ENCODE assay signal across 30 mouse cellular contexts in the genomic region with DNA sequence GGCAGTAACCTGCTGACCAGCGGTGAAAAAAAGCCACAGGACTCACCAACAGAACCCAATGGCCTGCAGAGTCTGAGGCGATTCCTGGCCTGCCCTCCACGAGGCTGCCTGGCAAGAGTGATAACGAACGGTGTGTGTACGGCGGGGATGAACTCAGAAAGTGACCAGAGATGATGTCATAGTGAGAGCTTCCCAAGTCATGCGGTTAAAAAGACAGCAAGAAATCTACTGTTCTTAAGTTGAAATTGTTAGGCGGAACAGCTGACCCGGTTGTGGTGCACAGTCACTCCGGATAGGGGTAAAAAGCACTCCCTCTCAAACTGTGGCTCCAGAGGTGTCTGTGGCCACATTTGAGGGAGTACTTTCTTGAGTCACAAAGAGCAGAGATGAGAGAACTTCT. TPM values are rescaled to one million over a fixed set of nuclear protein-coding genes. Genes with fewer than 3 reads are reported as not detected.
DNase-seq lines count a peak whose midpoint lies in the region; ATAC-seq and TF ChIP-seq lines count a peak whose summit lies in the region.
"Had no signal": no experiment of that assay in that cellular context is flagged by ENCODE, and none has a peak within 500 bp of the region (broad histone marks: within the 10 kb centered on the region; RNA-seq: fewer than 3 reads in every experiment).

No protein-coding gene starts in this region.

- WGBS in midbrain, embryonic 10.5 days, result 91% methylated on average over 11 of the region's 11 CpGs
- 89% methylated on average over 11 of the region's 11 CpGs for WGBS in midbrain, postnatal 0 days

- ATAC-seq in midbrain, postnatal 0 days (ENCODE audit: low FRiP score), result no peak
- ATAC-seq: CD4-positive, CD25-positive, alpha-beta regulatory T cell, adult 4 months; forebrain, embryonic 14.5 days; forebrain, postnatal 0 days; intestine, embryonic 16.5 days had no signal

- no peak overlapping the region for H3K27ac ChIP-seq in midbrain, embryonic 10.5 days (replicated peaks)
- H3K27ac ChIP-seq in midbrain, postnatal 0 days (ENCODE audit: low read depth, low read length), result no peak overlapping the region
- H3K27ac ChIP-seq in ES-E14 (ENCODE audit: insufficient read depth, low read depth, low read length, poor library complexity, severe bottlenecking), result no peak overlapping the region
- H3K27ac ChIP-seq: embryonic facial prominence, embryonic 12.5 days; embryonic facial prominence, embryonic 15.5 days; gastrocnemius, adult 2 months; heart, embryonic 15.5 days; hindbrain, embryonic 14.5 days had no signal

- H3K4me2 ChIP-seq in midbrain, postnatal 0 days (ENCODE audit: low read depth, low read length, poor library complexity, severe bottlenecking), result no peak overlapping the region
- H3K4me2 ChIP-seq: embryonic facial prominence, embryonic 12.5 days; embryonic facial prominence, embryonic 15.5 days; heart, embryonic 12.5 days; heart, embryonic 15.5 days; hindbrain, embryonic 14.5 days had no signal

- 0 out of 2 replicates have a peak, but pooled peaks cover 7% of the 10 kb centered on the region for H3K9me3 ChIP-seq in midbrain, embryonic 10.5 days (replicated peaks)
- H3K9me3 ChIP-seq in midbrain, postnatal 0 days (ENCODE audit: low read length), result no peaks in the 10 kb centered on the region
- no peaks in the 10 kb centered on the region for H3K9me3 ChIP-seq in ES-E14 (ENCODE audit: control insufficient read depth, insufficient read depth, low read depth, low read length)
- H3K9me3 ChIP-seq: embryonic facial prominence, embryonic 12.5 days; embryonic facial prominence, embryonic 15.5 days; heart, embryonic 15.5 days had no signal

- TF ChIP-seq CTCF in midbrain, postnatal 0 days (IDR thresholded peaks at IDR 0.05), result no peak

- H3K27me3 ChIP-seq in midbrain, embryonic 10.5 days (ENCODE audit: low read depth, poor library complexity, severe bottlenecking), result no peaks in the 10 kb centered on the region
- no peaks in the 10 kb centered on the region for H3K27me3 ChIP-seq in midbrain, postnatal 0 days (ENCODE audit: insufficient read depth, low read length)
- H3K27me3 ChIP-seq: embryonic facial prominence, embryonic 12.5 days; embryonic facial prominence, embryonic 15.5 days; heart, embryonic 12.5 days; heart, embryonic 15.5 days had no signal

- H3K9ac ChIP-seq in midbrain, postnatal 0 days (replicated peaks; ENCODE audit: low read length, poor library complexity, severe bottlenecking), result no peak overlapping the region
- H3K9ac ChIP-seq in ES-E14 (ENCODE audit: insufficient read depth, low read depth, low read length, poor library complexity, severe bottlenecking), result no peak overlapping the region
- H3K9ac ChIP-seq: embryonic facial prominence, embryonic 12.5 days; embryonic facial prominence, embryonic 15.5 days; forebrain, postnatal 0 days; heart, embryonic 12.5 days; heart, embryonic 15.5 days; hindbrain, embryonic 14.5 days had no signal

- no peaks in the 10 kb centered on the region for H3K36me3 ChIP-seq in midbrain, embryonic 10.5 days
- no peaks in the 10 kb centered on the region for H3K36me3 ChIP-seq in midbrain, postnatal 0 days (ENCODE audit: insufficient read depth, low read length)
- no peaks in the 10 kb centered on the region for H3K36me3 ChIP-seq in ES-E14 (ENCODE audit: control insufficient read depth, insufficient read depth, low read length, poor library complexity, severe bottlenecking)
- H3K36me3 ChIP-seq: embryonic facial prominence, embryonic 12.5 days; embryonic facial prominence, embryonic 15.5 days; heart, embryonic 12.5 days; heart, embryonic 15.5 days had no signal

- peak; percentile 6 for DNase-seq in midbrain, embryonic 10.5 days (ENCODE audit: low spot score)
- DNase-seq in midbrain, postnatal 0 days (ENCODE audit: low spot score), result no peak
- DNase-seq in ES-E14 (ENCODE audit: low read depth, low spot score), result no peak
- DNase-seq in ZHBTc4 (ENCODE audit: low read depth, low spot score), result peak; percentile 40
- no peak for DNase-seq in ovary, postnatal 14 days (ENCODE audit: low spot score)
- no peak for DNase-seq in ovary, postnatal 36 days (ENCODE audit: low spot score)
- DNase-seq: adrenal gland, adult 2 months; adrenal gland, postnatal 14 days; cerebellum, adult 11 months; cerebellum, adult 2 months; cerebellum, adult 9-11 months; cerebellum, postnatal 25 days; forebrain, postnatal 0 days; gastrocnemius, adult 2 months; gastrocnemius, postnatal 14 days; heart, adult 18-20 months; heart, postnatal 10 days; heart, postnatal 4 days had no signal

- no peak overlapping the region for H3K4me3 ChIP-seq in midbrain, embryonic 10.5 days
- H3K4me3 ChIP-seq in midbrain, postnatal 0 days (ENCODE audit: low read depth, low read length), result no peak overlapping the region
- no peak overlapping the region for H3K4me3 ChIP-seq in ES-E14 (ENCODE audit: insufficient read depth in 1 of 2, low read depth in 1 of 2, low read length in 2 of 2, poor library complexity in 1 of 2, severe bottlenecking in 1 of 2)
- H3K4me3 ChIP-seq: embryonic facial prominence, embryonic 12.5 days; embryonic facial prominence, embryonic 15.5 days; gastrocnemius, adult 2 months; heart, embryonic 12.5 days; heart, embryonic 15.5 days had no signal

- H3K4me1 ChIP-seq in midbrain, embryonic 10.5 days, result peaks cover 5% of the 10 kb centered on the region; the same call in 1 of the 2 replicates
- H3K4me1 ChIP-seq in midbrain, postnatal 0 days (ENCODE audit: insufficient read depth, low read length), result no peaks in the 10 kb centered on the region
- no peaks in the 10 kb centered on the region for H3K4me1 ChIP-seq in ES-E14 (ENCODE audit: control insufficient read depth in 2 of 2, insufficient read depth in 2 of 2, low read length in 2 of 2, poor library complexity in 1 of 2)
- H3K4me1 ChIP-seq: embryonic facial prominence, embryonic 12.5 days; heart, embryonic 12.5 days; heart, embryonic 15.5 days had no signal

- in situ Hi-C loops in ES-E14 (cut with MboI; ENCODE audit: low sequenced_read_pairs in 2 of 2, unreplicated experiment in 2 of 2), result no loop called here

TF ChIP-seq in ES-E14, 5 proteins besides CTCF, POLR2A, EP300 and RAD21:
- TF ChIP-seq CHD2 (IDR thresholded peaks at IDR 0.05; ENCODE audit: low read depth, low read length), result no peak
- no peak for TF ChIP-seq HCFC1 (IDR thresholded peaks at IDR 0.05; ENCODE audit: borderline replicate concordance, insufficient read depth, low read length)
- peak; percentile 42; the same call in 1 of the 2 replicates for TF ChIP-seq ZNF384 (IDR thresholded peaks at IDR 0.05; ENCODE audit: low read depth, low read length)
- no peak for TF ChIP-seq MAFK (IDR thresholded peaks at IDR 0.05; ENCODE audit: insufficient read depth, low read depth, low read length)
- no peak for TF ChIP-seq ZC3H11A (IDR thresholded peaks at IDR 0.05; ENCODE audit: borderline replicate concordance, low read depth, low read length)
TF ChIP-seq in ES-E14: peak in this region for 1.

RNA-seq across cellular contexts. Expression of gene Slc9b2, which starts 10.8 kb away (rescaled TPM):
- 1.2 and 2.8 TPM in 2 replicates for polyA plus RNA-seq in midbrain, embryonic 10.5 days (2016; fragmentation: Nextera tagmentation; extraction: Ambion mirVana)
- 1.8 and 2.1 TPM in 2 replicates for total RNA-seq in midbrain, postnatal 0 days (2014; rRNA removed)
- polyA plus RNA-seq in midbrain, postnatal 0 days (2015; fragmentation: Nextera tagmentation; extraction: Ambion mirVana), result 2.6 and 2.8 TPM in 2 replicates
- 5.2 and 8.8 TPM in 2 replicates for total RNA-seq in ES-E14 (2012; rRNA removed)

RNA-seq across cellular contexts. Expression of gene Slc9b1, which starts 29.5 kb away (rescaled TPM):
- 0.14 and 0.19 TPM in 2 replicates for polyA plus RNA-seq in midbrain, embryonic 10.5 days (2016; fragmentation: Nextera tagmentation; extraction: Ambion mirVana)
- not detected in 2 replicates for total RNA-seq in midbrain, postnatal 0 days (2014; rRNA removed)
- polyA plus RNA-seq in midbrain, postnatal 0 days (2015; fragmentation: Nextera tagmentation; extraction: Ambion mirVana), result not detected in 2 replicates
- total RNA-seq in ES-E14 (2012; rRNA removed), result 30.1 and 32.8 TPM in 2 replicates
- total RNA-seq: common myeloid progenitor, adult 5-6 weeks; forebrain, postnatal 0 days; gastrocnemius, adult 2 months; gastrocnemius, postnatal 14 days; MEL had no signal
- polyA plus RNA-seq: C2C12; cerebellum, adult 2 months; embryonic facial prominence, embryonic 15.5 days; forebrain, embryonic 14.5 days; forebrain, postnatal 0 days; heart, embryonic 12.5 days; heart, embryonic 15.5 days; hindbrain, embryonic 11.5 days had no signal

RNA-seq across cellular contexts. Expression of gene Bdh2, which starts 37.3 kb away (rescaled TPM):
- 6.1 and 8.1 TPM in 2 replicates for polyA plus RNA-seq in midbrain, embryonic 10.5 days (2016; fragmentation: Nextera tagmentation; extraction: Ambion mirVana)
- total RNA-seq in midbrain, postnatal 0 days (2014; rRNA removed), result 2.0 and 2.9 TPM in 2 replicates
- polyA plus RNA-seq in midbrain, postnatal 0 days (2015; fragmentation: Nextera tagmentation; extraction: Ambion mirVana), result 6.4 TPM in 2 replicates
- 6.0 and 10.0 TPM in 2 replicates for total RNA-seq in ES-E14 (2012; rRNA removed)
- polyA plus RNA-seq: CD4-positive, CD25-positive, alpha-beta regulatory T cell, adult 4 months had no signal

Comparison
In these comparisons a context has a peak if more than half of its experiments do, and no peak if none do; other contexts are left out.
1. DNase-seq: peak in midbrain, embryonic 10.5 days (single experiment) and ZHBTc4 (single experiment); none in midbrain, postnatal 0 days (single experiment), ES-E14 (single experiment), ovary, postnatal 14 days (single experiment) and ovary, postnatal 36 days (single experiment).
2. RNA of gene Slc9b1, which starts 29.5 kb away (total RNA-seq): 30.1 to 32.8 TPM in ES-E14; not detected in midbrain, postnatal 0 days; every median in the first group is over 10 times any median in the second.